Mouse (Mus musculus) heart, embryonic 11.5 days (tissue): ENCODE measurements around the gene Tmem35b. TPM values are rescaled to one million over a fixed set of nuclear protein-coding genes. Genes with fewer than 3 reads are reported as not detected.
A peak's percentile ranks its signal among the peaks of the same experiment; 100 is the strongest.

Experiments
- ATAC-seq: fragments of 200-750 bp; cut with Nextera tagmentation; replicated peaks from 2 replicates; pipeline ENCODE4 v1.8.0; 2017; ENCODE audit warnings: moderate library complexity; ENCODE audit not compliant: insufficient number of reproducible peaks, low FRiP score, low TSS enrichment
- H3K27ac ChIP-seq: fragments of 300-500 bp; sonication (generic); 2 replicates; pipeline ENCODE4 v1.5.1; 2014; ENCODE audit warnings: mild to moderate bottlenecking, low read depth, low read length
- H3K27me3 ChIP-seq: fragments of 300-500 bp; sonication (generic); 2 replicates; pipeline ENCODE4 v1.6.1; 2014; ENCODE audit warnings: mild to moderate bottlenecking, low read length, mixed read lengths; ENCODE audit not compliant: control insufficient read depth, insufficient read depth
- H3K36me3 ChIP-seq: fragments of 300-500 bp; sonication (generic); 2 replicates; pipeline ENCODE4 v1.6.1; 2014; ENCODE audit warnings: mild to moderate bottlenecking, low read length, moderate library complexity, mixed read lengths; ENCODE audit not compliant: control insufficient read depth, insufficient read depth
- H3K4me1 ChIP-seq: fragments of 300-500 bp; sonication (generic); 2 replicates; pipeline ENCODE4 v1.6.1; 2014; ENCODE audit warnings: low read length; ENCODE audit not compliant: control insufficient read depth, insufficient read depth
- H3K4me2 ChIP-seq: fragments of 300-500 bp; sonication (generic); 2 replicates; pipeline ENCODE4 v1.6.1; 2014; ENCODE audit warnings: mild to moderate bottlenecking, moderate library complexity
- H3K4me3 ChIP-seq: fragments of 300-500 bp; sonication (generic); 2 replicates; pipeline ENCODE4 v1.5.1; 2014; ENCODE audit warnings: low read depth, low read length
- H3K9ac ChIP-seq: fragments of 300-500 bp; sonication (generic); 2 replicates; pipeline ENCODE4 v1.6.1; 2014; ENCODE audit warnings: mild to moderate bottlenecking, low read depth, low read length, moderate library complexity
- H3K9me3 ChIP-seq: fragments of 300-500 bp; sonication (generic); replicated peaks from 2 replicates; pipeline ENCODE4 v1.6.1; 2016; ENCODE audit warnings: low read length; ENCODE audit not compliant: control insufficient read depth
- WGBS: fragments of 180-500 bp; shearing (Covaris S2); extraction: QIAGEN DNeasy Blood & Tissue Kit; methylation state at CpG from one replicate; pipeline ENCODE4 v1.1.7; 2014; ENCODE audit not compliant: insufficient replicate concordance; 5-methylcytosine and 5-hydroxymethylcytosine counted together
- polyA plus RNA-seq: library from polyadenylated mRNA; unstranded; fragments of >200 nt; fragmentation: Nextera tagmentation; extraction: Ambion mirVana; gene quantifications from 2 replicates; pipeline ENCODE4 v1.2.1, GENCODE M21; 2014

Gene Tmem35b
- polyA plus RNA-seq, 1 experiment from 2014 or later, result 13.9 TPM

- no peaks in the 10 kb centered on the region for H3K9me3 ChIP-seq
- no peaks in the 10 kb centered on the region for H3K27me3 ChIP-seq
- H3K36me3 ChIP-seq, result peaks cover 7% of the 10 kb centered on the region
- no peaks in the 10 kb centered on the region for H3K4me1 ChIP-seq
- no peak for ATAC-seq
- no peak overlapping the region for H3K27ac ChIP-seq
- H3K9ac ChIP-seq, result no peak overlapping the region
- no peak overlapping the region for H3K4me3 ChIP-seq
- 81% methylated on average over 4 of the region's 4 CpGs for WGBS
- no peak overlapping the region for H3K4me2 ChIP-seq
These were observed 15.9 kb upstream of the Tmem35b start for GRCm38 (mm10) chr4:127107566-127107965.

GRCm38 (mm10) chr4:127110570-127110969, 12.9 kb upstream of the Tmem35b start:
- no peaks in the 10 kb centered on the region for H3K9me3 ChIP-seq
- H3K4me3 ChIP-seq, result no peak overlapping the region
- no peak overlapping the region for H3K4me2 ChIP-seq
- no peaks in the 10 kb centered on the region for H3K27me3 ChIP-seq
- 54% methylated on average over 4 of the region's 4 CpGs for WGBS
- no peak for ATAC-seq
- no peaks in the 10 kb centered on the region for H3K4me1 ChIP-seq
- no peak overlapping the region for H3K9ac ChIP-seq
- no peak overlapping the region for H3K27ac ChIP-seq
- H3K36me3 ChIP-seq, result peaks cover 5% of the 10 kb centered on the region

DNA sequence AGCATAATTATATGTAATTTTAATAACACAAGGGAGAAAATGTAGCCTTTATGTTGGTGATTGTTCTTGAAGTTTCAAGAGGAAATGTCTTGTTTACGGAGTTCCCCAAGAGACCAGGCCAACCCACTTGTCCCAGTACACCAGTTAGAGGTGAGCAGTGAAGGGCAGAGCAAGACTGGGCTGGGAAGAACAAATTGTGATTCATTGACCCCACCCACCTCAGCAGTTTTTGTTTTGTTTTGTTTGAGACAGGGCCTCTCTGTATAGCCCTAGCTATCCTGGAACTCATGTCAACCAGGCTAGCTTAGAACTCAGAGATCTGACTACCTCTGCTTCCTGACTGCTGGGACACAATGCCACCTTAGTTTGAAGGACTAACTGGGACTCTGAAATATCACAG, 840 bp downstream of the Tmem35b start:
- no peaks in the 10 kb centered on the region for H3K9me3 ChIP-seq
- H3K27me3 ChIP-seq, result no peaks in the 10 kb centered on the region
- no peaks in the 10 kb centered on the region; the same call in 1 of the 2 replicates for H3K36me3 ChIP-seq
- no peak overlapping the region for H3K9ac ChIP-seq
- no peak overlapping the region for H3K4me2 ChIP-seq
- ATAC-seq, result no peak
- H3K27ac ChIP-seq, result no peak overlapping the region
- WGBS, result 89% methylated on average over 1 of the region's 1 CpGs
- 0 out of 2 replicates have a peak, but pooled peaks cover 3% of the 10 kb centered on the region for H3K4me1 ChIP-seq
- H3K4me3 ChIP-seq, result no peak overlapping the region

DNA sequence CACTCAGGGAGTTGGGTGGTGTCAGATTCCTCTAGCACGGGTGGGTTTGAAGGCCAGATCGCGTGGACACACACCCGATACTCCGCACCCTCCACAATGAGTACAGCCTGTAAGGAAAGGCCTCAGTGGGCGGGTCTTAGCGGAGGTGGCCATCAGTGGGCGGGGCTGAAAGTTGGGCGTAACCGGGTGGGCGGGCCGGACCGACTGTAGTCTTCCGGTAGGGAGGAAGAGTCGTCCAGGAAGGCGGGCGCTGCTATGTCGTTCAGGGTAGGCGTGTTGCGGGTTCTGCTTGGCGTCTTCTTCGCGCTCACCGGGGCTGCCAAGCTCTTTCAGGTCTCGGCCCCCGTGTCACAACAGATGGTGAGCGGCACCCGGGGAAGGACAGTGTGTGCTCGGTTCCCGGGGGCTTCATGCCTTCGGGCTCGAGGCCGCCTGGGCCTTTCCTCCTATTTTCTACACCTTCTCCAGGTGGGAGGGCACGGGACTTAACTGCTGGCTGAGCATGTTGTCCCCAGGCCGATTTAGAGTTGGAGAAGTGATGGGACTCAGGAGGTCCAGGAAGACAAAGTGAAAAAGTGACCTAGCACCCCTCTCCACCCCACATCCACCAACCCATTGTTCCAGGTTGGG, 2.5 kb downstream of the Tmem35b start:
- no peaks in the 10 kb centered on the region; the same call in 1 of the 2 replicates for H3K36me3 ChIP-seq
- ATAC-seq, result peak; percentile 94
- peak overlapping the region; percentile 73 for H3K9ac ChIP-seq
- no peak overlapping the region for H3K27ac ChIP-seq
- no peaks in the 10 kb centered on the region for H3K27me3 ChIP-seq
- no peaks in the 10 kb centered on the region for H3K9me3 ChIP-seq
- H3K4me1 ChIP-seq, result 0 out of 2 replicates have a peak, but pooled peaks cover 3% of the 10 kb centered on the region
- H3K4me3 ChIP-seq, result peak overlapping the region; percentile 58
- H3K4me2 ChIP-seq, result peak overlapping the region; percentile 90
- 1% methylated on average over 35 of the region's 35 CpGs for WGBS

DNA sequence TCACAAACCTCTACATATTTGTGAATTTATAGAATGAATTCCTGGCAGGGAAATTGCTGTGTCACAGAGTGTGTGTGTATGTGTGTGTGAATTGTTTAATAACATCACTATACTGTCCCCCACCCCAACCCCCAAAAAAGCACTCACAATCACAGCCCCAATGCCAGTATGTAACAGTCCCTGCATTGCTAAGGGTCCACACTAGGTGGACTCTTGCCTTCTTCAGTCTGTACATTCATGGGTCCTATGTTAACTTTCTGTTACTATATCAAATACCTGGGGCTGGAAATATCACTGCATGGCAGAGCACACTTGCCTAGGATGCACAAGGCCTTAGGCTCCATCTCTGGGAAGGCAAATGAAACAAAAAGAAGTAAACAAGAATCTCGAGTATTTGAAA, 11.2 kb downstream of the Tmem35b start:
- Histone ChIP-seq H3K9me3 (no peaks in the 10 kb centered on the region), H3K27me3 (no peaks in the 10 kb centered on the region), H3K9ac (no peak overlapping the region), H3K36me3 (no peaks in the 10 kb centered on the region), H3K4me1 (no peaks in the 10 kb centered on the region), H3K27ac (no peak overlapping the region), H3K4me2 (no peak overlapping the region), H3K4me3 (no peak overlapping the region)
- no peak for ATAC-seq
- WGBS, result 32% methylated on average over 1 of the region's 1 CpGs

GRCm38 (mm10) chr4:127137591-127137990, 14.1 kb downstream of the Tmem35b start:
- no peak overlapping the region for H3K9ac ChIP-seq
- no peaks in the 10 kb centered on the region for H3K36me3 ChIP-seq
- 74% methylated on average over 5 of the region's 5 CpGs for WGBS
- no peak overlapping the region for H3K27ac ChIP-seq
- H3K4me3 ChIP-seq, result no peak overlapping the region
- H3K27me3 ChIP-seq, result no peaks in the 10 kb centered on the region
- H3K4me1 ChIP-seq, result no peaks in the 10 kb centered on the region
- ATAC-seq, result no peak
- no peak overlapping the region for H3K4me2 ChIP-seq
- H3K9me3 ChIP-seq, result no peaks in the 10 kb centered on the region

DNA sequence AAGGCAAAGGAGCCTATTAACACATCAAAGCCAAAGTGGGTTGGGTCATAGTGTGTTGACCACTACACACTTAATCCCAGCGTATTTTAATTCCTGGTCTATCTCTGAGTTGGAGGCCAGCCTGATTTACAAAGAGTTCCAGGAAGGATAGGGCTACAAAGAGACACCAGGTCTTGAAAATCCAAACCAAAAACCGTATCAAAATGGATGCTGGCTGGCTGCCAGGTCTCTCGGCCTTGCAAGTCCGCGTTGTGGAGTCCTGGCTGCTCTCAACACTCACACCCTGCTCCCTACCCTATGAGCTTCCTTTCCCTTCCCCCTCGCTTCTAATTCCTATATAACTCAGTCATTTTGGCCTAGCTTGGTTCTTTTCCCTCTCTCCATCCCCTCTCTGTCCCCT, 15.0 kb downstream of the Tmem35b start:
- no peak for ATAC-seq
- H3K9ac ChIP-seq, result no peak overlapping the region
- H3K4me1 ChIP-seq, result no peaks in the 10 kb centered on the region
- H3K9me3 ChIP-seq, result no peaks in the 10 kb centered on the region
- no peak overlapping the region for H3K4me2 ChIP-seq
- H3K4me3 ChIP-seq, result no peak overlapping the region
- 55% methylated on average over 6 of the region's 6 CpGs for WGBS
- H3K27me3 ChIP-seq, result no peaks in the 10 kb centered on the region
- no peaks in the 10 kb centered on the region for H3K36me3 ChIP-seq
- no peak overlapping the region for H3K27ac ChIP-seq

- H3K4me1 ChIP-seq, result no peaks in the 10 kb centered on the region
- H3K9ac ChIP-seq, result no peak overlapping the region
- no peaks in the 10 kb centered on the region for H3K36me3 ChIP-seq
- no peaks in the 10 kb centered on the region for H3K27me3 ChIP-seq
- no peak for ATAC-seq
- no peaks in the 10 kb centered on the region for H3K9me3 ChIP-seq
- no peak overlapping the region for H3K27ac ChIP-seq
- H3K4me3 ChIP-seq, result no peak overlapping the region
- 75% methylated on average over 13 of the region's 13 CpGs for WGBS
- H3K4me2 ChIP-seq, result no peak overlapping the region
These were observed 26.5 kb downstream of the Tmem35b start for GRCm38 (mm10) chr4:127150031-127150430.

GRCm38 (mm10) chr4:127153345-127153744, 29.9 kb downstream of the Tmem35b start:
- no peaks in the 10 kb centered on the region for H3K9me3 ChIP-seq
- no peak overlapping the region for H3K9ac ChIP-seq
- no peak overlapping the region for H3K4me2 ChIP-seq
- ATAC-seq, result no peak
- no peaks in the 10 kb centered on the region for H3K4me1 ChIP-seq
- no peaks in the 10 kb centered on the region for H3K27me3 ChIP-seq
- H3K4me3 ChIP-seq, result no peak overlapping the region
- H3K36me3 ChIP-seq, result no peaks in the 10 kb centered on the region
- H3K27ac ChIP-seq, result no peak overlapping the region
- 44% methylated on average over 1 of the region's 1 CpGs for WGBS
